Mouse (Mus musculus) G1E (cell line): ENCODE measurements around the gene Cntn6.

ENCODE experiments used
- CTCF ChIP-seq: IDR thresholded peaks from 2 replicates; pipeline ENCODE4 v1.5.1; 2012; ENCODE audit warnings: low read depth, low read length, inconsistent platforms, mixed read lengths
- GATA1 ChIP-seq: IDR thresholded peaks from 2 replicates; pipeline ENCODE4 v1.6.1; 2012; ENCODE audit warnings: borderline replicate concordance, low read length, inconsistent platforms, mixed read lengths
- GATA2 ChIP-seq: IDR thresholded peaks from 2 replicates; pipeline ENCODE4 v1.6.1; 2012; ENCODE audit warnings: low read depth, low read length, inconsistent platforms, borderline replicate concordance
- POLR2AphosphoS5 ChIP-seq: IDR thresholded peaks from 2 replicates; pipeline ENCODE4 v1.6.1; 2012; ENCODE audit warnings: low read depth, low read length, inconsistent platforms; ENCODE audit not compliant: insufficient replicate concordance
- TAL1 ChIP-seq: conservative IDR thresholded peaks from 2 replicates; pipeline ENCODE4 v1.6.1; 2012; ENCODE audit warnings: low read depth, low read length, inconsistent platforms, mixed read lengths

- TF ChIP-seq CTCF, result no peak
- TF ChIP-seq GATA2, result no peak
- no peak for TF ChIP-seq GATA1
- TF ChIP-seq TAL1, result no peak
- no peak for TF ChIP-seq POLR2AphosphoS5
Measured at GRCm38 (mm10) chr6:104687980-104688379, 195.4 kb downstream of the Cntn6 start.
